Mouse (Mus musculus): ENCODE measurements around the gene Hdc.
A peak's percentile ranks its signal among the peaks of the same experiment; 100 is the strongest.

Gene Hdc

GRCm38 (mm10) chr2:126601918-126602600 is 17.0 kb downstream of the Hdc start:
- DNase-seq (ENCODE audit: extremely low spot score): no peak

- DNase-seq (ENCODE audit: extremely low spot score): no peak
These were observed 18.6 kb downstream of the Hdc start for GRCm38 (mm10) chr2:126600533-126600932.

- DNase-seq (ENCODE audit: extremely low spot score): peak; percentile 29
These were observed 20.1 kb downstream of the Hdc start for GRCm38 (mm10) chr2:126599005-126599404.

- DNase-seq (ENCODE audit: extremely low spot score): no peak
These were observed 20.7 kb downstream of the Hdc start for GRCm38 (mm10) chr2:126598359-126598758.

- no peak for DNase-seq (ENCODE audit: extremely low spot score)
These were observed 21.5 kb downstream of the Hdc start for GRCm38 (mm10) chr2:126597279-126598241.

- DNase-seq (ENCODE audit: extremely low spot score): no peak
These were observed 22.6 kb downstream of the Hdc start for GRCm38 (mm10) chr2:126596347-126597072.

GRCm38 (mm10) chr2:126593831-126594610 is 25.1 kb downstream of the Hdc start:
- DNase-seq (ENCODE audit: extremely low spot score): peak; percentile 75

GRCm38 (mm10) chr2:126591304-126591703 is 27.8 kb downstream of the Hdc start:
- no peak for DNase-seq (ENCODE audit: extremely low spot score)

- no peak for DNase-seq (ENCODE audit: extremely low spot score)
These were observed 31.6 kb downstream of the Hdc start for GRCm38 (mm10) chr2:126587468-126587867.

- DNase-seq (ENCODE audit: extremely low spot score): no peak
These were observed 34.3 kb downstream of the Hdc start for GRCm38 (mm10) chr2:126584621-126585369.

GRCm38 (mm10) chr2:126583960-126584359 is 35.1 kb downstream of the Hdc start:
- DNase-seq (ENCODE audit: extremely low spot score): no peak

- no peak for DNase-seq (ENCODE audit: extremely low spot score)
These were observed 39.8 kb downstream of the Hdc start for GRCm38 (mm10) chr2:126579282-126579681.

GRCm38 (mm10) chr2:126577362-126577761 is 41.7 kb downstream of the Hdc start:
- DNase-seq (ENCODE audit: extremely low spot score): no peak

GRCm38 (mm10) chr2:126575391-126576176 is 43.5 kb downstream of the Hdc start:
- DNase-seq (ENCODE audit: extremely low spot score): no peak

- DNase-seq (ENCODE audit: extremely low spot score): no peak
These were observed 46.4 kb downstream of the Hdc start for GRCm38 (mm10) chr2:126572747-126573146.

- no peak for DNase-seq (ENCODE audit: extremely low spot score)
These were observed 46.9 kb downstream of the Hdc start for GRCm38 (mm10) chr2:126572163-126572562.

GRCm38 (mm10) chr2:126563411-126564105 is 55.5 kb downstream of the Hdc start:
- DNase-seq (ENCODE audit: extremely low spot score): no peak

GRCm38 (mm10) chr2:126560094-126560493 is 59.0 kb downstream of the Hdc start:
- DNase-seq (ENCODE audit: extremely low spot score): no peak

- no peak for DNase-seq (ENCODE audit: extremely low spot score)
These were observed 63.6 kb downstream of the Hdc start for GRCm38 (mm10) chr2:126555533-126555932.

All from embryo, embryonic 9.5 days (tissue).